Mouse (Mus musculus) liver, embryonic 12.5 days (tissue): Measurements from ENCODE around the gene Ikzf2. TPM values are rescaled to one million over a fixed set of nuclear protein-coding genes. Genes with fewer than 3 reads are reported as not detected.

ENCODE experiments used
- ATAC-seq: fragments of 200-750 bp; cut with Nextera tagmentation; 2 replicates; pipeline ENCODE4 v1.8.0; 2017; ENCODE audit warnings: moderate number of reproducible peaks, mild to moderate bottlenecking, moderate library complexity
- H3K27ac ChIP-seq: fragments of 300-500 bp; sonication (generic); 2 replicates; pipeline ENCODE4 v1.5.1; 2016; ENCODE audit warnings: mild to moderate bottlenecking
- H3K27me3 ChIP-seq: fragments of 300-500 bp; sonication (generic); replicated peaks from 2 replicates; pipeline ENCODE4 v1.6.1; 2016; ENCODE audit warnings: mild to moderate bottlenecking, moderate library complexity
- H3K36me3 ChIP-seq: fragments of 300-500 bp; sonication (generic); 2 replicates; pipeline ENCODE4 v1.6.1; 2016; ENCODE audit warnings: mild to moderate bottlenecking, moderate library complexity
- H3K4me1 ChIP-seq: fragments of 300-500 bp; sonication (generic); 2 replicates; pipeline ENCODE4 v1.6.1; 2016
- H3K4me2 ChIP-seq: fragments of 300-500 bp; sonication (generic); 2 replicates; pipeline ENCODE4 v1.6.1; 2016; ENCODE audit warnings: mild to moderate bottlenecking, moderate library complexity
- H3K4me3 ChIP-seq: fragments of 300-500 bp; sonication (generic); 2 replicates; pipeline ENCODE4 v1.5.1; 2016; ENCODE audit warnings: mild to moderate bottlenecking, moderate library complexity
- H3K9ac ChIP-seq: fragments of 300-500 bp; sonication (generic); 2 replicates; pipeline ENCODE4 v1.6.1; 2016; ENCODE audit warnings: mild to moderate bottlenecking, moderate library complexity
- H3K9me3 ChIP-seq: fragments of 300-500 bp; sonication (generic); replicated peaks from 2 replicates; pipeline ENCODE4 v1.6.1; 2016; ENCODE audit warnings: mild to moderate bottlenecking, moderate library complexity
- whole genome bisulfite sequencing: fragments of 180-500 bp; shearing (Covaris S2); methylation state at CpG from one replicate; pipeline ENCODE4 v1.1.7; 2016; ENCODE audit not compliant: insufficient replicate concordance; 5-methylcytosine and 5-hydroxymethylcytosine counted together
- polyA plus RNA-seq: library from polyadenylated mRNA; unstranded; fragments of >200 nt; fragmentation: Nextera tagmentation; extraction: Ambion mirVana; gene quantifications from 2 replicates; pipeline ENCODE4 v1.2.1, GENCODE M21; 2016

Ikzf2 gene
- polyA plus RNA-seq, 1 experiment from 2014 or later, result 1.6 TPM

GRCm38 (mm10) chr1:69685890-69686490 lies 1.1 kb downstream of the Ikzf2 start:
- no peaks in the 10 kb centered on the region for H3K9me3 ChIP-seq
- WGBS, result 1% methylated on average over 11 of the region's 15 CpGs
- peak overlapping the region; percentile 96 for H3K4me2 ChIP-seq
- H3K27me3 ChIP-seq, result no peaks in the 10 kb centered on the region
- H3K27ac ChIP-seq, result no peak overlapping the region
- H3K4me1 ChIP-seq, result peaks cover 36% of the 10 kb centered on the region
- ATAC-seq, result no peak
- peak overlapping the region; percentile 80 for H3K4me3 ChIP-seq
- peak overlapping the region; percentile 46 for H3K9ac ChIP-seq
- no peaks in the 10 kb centered on the region for H3K36me3 ChIP-seq

GRCm38 (mm10) chr1:69685049-69685889 lies 1.8 kb downstream of the Ikzf2 start:
- Histone ChIP-seq H3K27ac (no peak overlapping the region), H3K4me2 (peak overlapping the region; percentile 96), H3K4me3 (peak overlapping the region; percentile 80), H3K36me3 (no peaks in the 10 kb centered on the region), H3K27me3 (no peaks in the 10 kb centered on the region), H3K4me1 (peaks cover 37% of the 10 kb centered on the region), H3K9ac (peak overlapping the region; percentile 46), H3K9me3 (no peaks in the 10 kb centered on the region)
- WGBS, result 2% methylated on average over 11 of the region's 11 CpGs
- ATAC-seq, result no peak

- whole genome bisulfite sequencing, result 10% methylated on average over 13 of the region's 13 CpGs
- no peak overlapping the region for H3K9ac ChIP-seq
- peak overlapping the region; percentile 80 for H3K4me3 ChIP-seq
- H3K27me3 ChIP-seq, result no peaks in the 10 kb centered on the region
- ATAC-seq, result no peak
- peak overlapping the region; percentile 96 for H3K4me2 ChIP-seq
- no peaks in the 10 kb centered on the region for H3K9me3 ChIP-seq
- no peaks in the 10 kb centered on the region for H3K36me3 ChIP-seq
- no peak overlapping the region for H3K27ac ChIP-seq
- peaks cover 37% of the 10 kb centered on the region for H3K4me1 ChIP-seq
These were observed 2.6 kb downstream of the Ikzf2 start for GRCm38 (mm10) chr1:69684280-69685040.

- Histone ChIP-seq H3K9ac (no peak overlapping the region), H3K27ac (no peak overlapping the region), H3K9me3 (no peaks in the 10 kb centered on the region), H3K4me1 (peaks cover 37% of the 10 kb centered on the region), H3K4me3 (peak overlapping the region; percentile 80; the same call in 1 of the 2 replicates), H3K27me3 (no peaks in the 10 kb centered on the region), H3K4me2 (peak overlapping the region; percentile 96), H3K36me3 (no peaks in the 10 kb centered on the region)
- no peak for ATAC-seq
- 21% methylated on average over 3 of the region's 3 CpGs for WGBS
These were observed 3.2 kb downstream of the Ikzf2 start for GRCm38 (mm10) chr1:69683851-69684250.

- Histone ChIP-seq H3K4me2 (peak overlapping the region; percentile 36), H3K9me3 (no peaks in the 10 kb centered on the region), H3K9ac (no peak overlapping the region), H3K27me3 (no peaks in the 10 kb centered on the region), H3K4me1 (peaks cover 34% of the 10 kb centered on the region), H3K27ac (no peak overlapping the region), H3K36me3 (no peaks in the 10 kb centered on the region), H3K4me3 (no peak overlapping the region; the same call in 1 of the 2 replicates)
- 34% methylated on average over 8 of the region's 8 CpGs for WGBS
- ATAC-seq, result no peak
These were observed 4.0 kb downstream of the Ikzf2 start for GRCm38 (mm10) chr1:69683058-69683457.

- Histone ChIP-seq H3K27me3 (no peaks in the 10 kb centered on the region), H3K4me3 (no peak overlapping the region), H3K9ac (no peak overlapping the region), H3K4me1 (peaks cover 33% of the 10 kb centered on the region), H3K27ac (no peak overlapping the region), H3K4me2 (peak overlapping the region; percentile 4; the same call in 1 of the 2 replicates), H3K9me3 (no peaks in the 10 kb centered on the region), H3K36me3 (no peaks in the 10 kb centered on the region)
- ATAC-seq, result no peak
- WGBS, result 19% methylated on average over 3 of the region's 3 CpGs
These were observed 4.8 kb downstream of the Ikzf2 start for GRCm38 (mm10) chr1:69682261-69682660.

- Histone ChIP-seq H3K9me3 (no peaks in the 10 kb centered on the region), H3K4me2 (no peak overlapping the region), H3K4me1 (peaks cover 26% of the 10 kb centered on the region), H3K27ac (no peak overlapping the region), H3K36me3 (no peaks in the 10 kb centered on the region), H3K9ac (no peak overlapping the region), H3K4me3 (no peak overlapping the region), H3K27me3 (no peaks in the 10 kb centered on the region)
- no peak for ATAC-seq
- WGBS, result 38% methylated on average over 5 of the region's 5 CpGs
These were observed 6.0 kb downstream of the Ikzf2 start for GRCm38 (mm10) chr1:69681003-69681402.

- no peak for ATAC-seq
- WGBS, result 49% methylated on average over 4 of the region's 4 CpGs
- H3K9me3 ChIP-seq, result no peaks in the 10 kb centered on the region
- no peak overlapping the region for H3K9ac ChIP-seq
- no peaks in the 10 kb centered on the region for H3K27me3 ChIP-seq
- no peak overlapping the region for H3K4me3 ChIP-seq
- H3K4me1 ChIP-seq, result peaks cover 21% of the 10 kb centered on the region
- no peak overlapping the region for H3K27ac ChIP-seq
- no peaks in the 10 kb centered on the region for H3K36me3 ChIP-seq
- no peak overlapping the region for H3K4me2 ChIP-seq
These were observed 6.5 kb downstream of the Ikzf2 start for GRCm38 (mm10) chr1:69680501-69680900.

GRCm38 (mm10) chr1:69669897-69670404 lies 17.1 kb downstream of the Ikzf2 start:
- 82% methylated on average over 10 of the region's 10 CpGs for WGBS
- H3K9ac ChIP-seq, result no peak overlapping the region

GRCm38 (mm10) chr1:69667456-69667855 lies 19.6 kb downstream of the Ikzf2 start:
- Histone ChIP-seq H3K4me1 (peaks cover 19% of the 10 kb centered on the region), H3K27me3 (no peaks in the 10 kb centered on the region), H3K9ac (no peak overlapping the region), H3K4me3 (no peak overlapping the region), H3K36me3 (no peaks in the 10 kb centered on the region), H3K4me2 (no peak overlapping the region), H3K9me3 (no peaks in the 10 kb centered on the region), H3K27ac (no peak overlapping the region)
- ATAC-seq, result no peak
- 25% methylated on average over 5 of the region's 5 CpGs for WGBS

More at GRCm38 (mm10) chr1:69669897-69670404, 17.1 kb downstream of the Ikzf2 start:
- no peaks in the 10 kb centered on the region for H3K27me3 ChIP-seq
- peaks cover 11% of the 10 kb centered on the region for H3K4me1 ChIP-seq
- ATAC-seq, result no peak
- H3K27ac ChIP-seq, result no peak overlapping the region
- no peaks in the 10 kb centered on the region for H3K36me3 ChIP-seq
- no peaks in the 10 kb centered on the region for H3K9me3 ChIP-seq
- no peak overlapping the region for H3K4me3 ChIP-seq
- H3K4me2 ChIP-seq, result no peak overlapping the region

- no peak for ATAC-seq
- Histone ChIP-seq H3K9ac (no peak overlapping the region), H3K4me1 (peaks cover 28% of the 10 kb centered on the region), H3K9me3 (no peaks in the 10 kb centered on the region), H3K27me3 (no peaks in the 10 kb centered on the region), H3K27ac (no peak overlapping the region), H3K36me3 (no peaks in the 10 kb centered on the region), H3K4me2 (no peak overlapping the region), H3K4me3 (no peak overlapping the region)
- WGBS, result 33% methylated on average over 2 of the region's 2 CpGs
These were observed 27.3 kb downstream of the Ikzf2 start for GRCm38 (mm10) chr1:69659779-69660178.
